Mouse (Mus musculus) B cell, adult 67 days (primary cell): ENCODE results near the gene Trex2. TPM values are rescaled to one million over a fixed set of nuclear protein-coding genes. Genes with fewer than 3 reads are reported as not detected.

Experiments used
- total RNA-seq, 2 experiments: library from RNA; stranded (reverse); gene quantifications; 4 replicates each; pipeline ENCODE4 v1.2.4; 2023

Gene Trex2
- total RNA-seq: not detected

DNA sequence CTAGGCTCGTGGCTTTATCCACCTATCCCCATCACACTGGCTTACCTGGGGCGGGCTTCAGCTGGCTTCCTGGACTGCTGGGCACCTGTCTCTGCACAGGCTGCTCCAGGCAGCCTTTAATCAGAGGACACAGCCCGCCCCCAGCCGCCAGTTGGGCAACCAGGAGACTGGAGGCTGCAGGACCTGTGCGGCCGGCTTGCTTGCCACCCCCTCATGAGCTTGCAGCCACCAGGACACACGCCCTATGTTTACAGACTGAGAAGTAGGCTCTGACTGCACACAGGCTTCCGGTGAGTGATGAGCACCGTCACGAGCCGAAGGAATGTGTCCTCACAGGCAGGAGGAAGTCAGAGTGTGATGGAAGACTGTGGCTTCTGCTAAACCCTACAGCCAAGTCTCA lies at the start of gene Trex2:
Gene Trex2, minus strand, starts transcription at position 93 of the 400 bp plus-strand sequence.

GRCm38 (mm10) chrX:73483484-73483810 lies 48.3 kb upstream of the Trex2 start, which contains the start of gene Bgn:
Gene Bgn (plus strand): TSS chrX:73483602.

GRCm38 (mm10) chrX:73458877-73459392 lies 23.8 kb upstream of the Trex2 start, which contains the start of gene Haus7:
Gene Haus7 (minus strand): TSS chrX:73459044.

DNA sequence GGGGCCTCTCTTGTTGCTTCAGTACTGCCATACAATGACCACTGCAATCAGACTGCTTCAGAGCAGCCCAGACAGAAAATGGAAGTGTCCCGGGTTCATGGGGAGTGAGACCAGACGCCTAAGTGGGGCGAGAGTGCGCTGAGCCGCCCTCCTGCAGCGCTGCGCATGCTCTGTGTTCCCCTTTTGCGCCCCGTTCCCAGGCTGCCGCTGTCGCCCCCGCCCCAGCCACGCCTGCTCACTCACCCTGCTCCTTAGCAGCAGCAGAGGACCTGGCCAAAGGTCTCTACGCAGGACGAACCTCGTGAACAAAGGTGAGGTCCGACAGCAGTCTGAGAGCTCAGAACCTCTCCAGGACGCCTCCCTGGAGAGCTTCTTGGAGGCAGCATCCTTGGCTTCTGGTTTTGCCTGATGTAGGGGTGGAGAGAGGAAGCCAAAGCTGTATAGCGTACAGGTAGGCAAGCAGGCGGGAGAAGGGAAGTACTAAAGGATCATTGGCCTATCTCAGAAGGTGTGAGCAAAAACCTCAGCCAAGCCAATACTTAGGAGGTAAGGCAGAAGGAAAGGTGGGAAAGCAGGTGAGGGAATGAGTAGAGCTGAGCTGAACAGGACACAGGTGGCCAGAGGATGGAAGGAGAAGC lies 24.1 kb downstream of the Trex2 start, which contains the start of gene Zfp92:
Gene Zfp92, plus strand, starts transcription at position 217 of the 638 bp plus-strand sequence.

GRCm38 (mm10) chrX:73398636-73399035 lies 36.5 kb downstream of the Trex2 start, which contains the start of gene Gm18336:
Gene Gm18336 (minus strand): TSS chrX:73398736.

Other genes with a start within 250 kb of the Trex2 start
- gene Xlr3b, start 243.1 kb downstream of the Trex2 start, total RNA-seq: 10 to 100 TPM in 1 of 2 experiments, 1 to 10 TPM in 1; 5.9 to 24.8 TPM
- 10 to 100 TPM; 21.7 to 36.8 TPM for gene Xlr4b, start 221.0 kb downstream of the Trex2 start, total RNA-seq
- 10 to 100 TPM; 11.0 to 12.9 TPM for gene F8a, start 207.1 kb downstream of the Trex2 start, total RNA-seq
- 10 to 100 TPM in 1 of 2 experiments, 1 to 10 TPM in 1; 3.9 to 15.2 TPM for gene Xlr4c, start 192.2 kb downstream of the Trex2 start, total RNA-seq
- gene Xlr3c, start 170.0 kb downstream of the Trex2 start, total RNA-seq: not detected
- gene Xlr5a, start 142.4 kb downstream of the Trex2 start, total RNA-seq: not detected
- not detected for gene Xlr5c, start 142.4 kb downstream of the Trex2 start, total RNA-seq
- not detected for gene Gm45015, start 98.5 kb downstream of the Trex2 start, total RNA-seq
- gene Zfp275, start 92.7 kb downstream of the Trex2 start, total RNA-seq: 10 to 100 TPM; 33.6 to 35.4 TPM
- gene Gm18336, start 36.6 kb downstream of the Trex2 start, total RNA-seq: not detected
- not detected for gene Zfp92, start 24.2 kb downstream of the Trex2 start, total RNA-seq
- gene Haus7, start 23.7 kb upstream of the Trex2 start, total RNA-seq: 10 to 100 TPM; 20.0 to 20.1 TPM
- not detected for gene Bgn, start 48.3 kb upstream of the Trex2 start, total RNA-seq
- not detected for gene Atp2b3, start 67.7 kb upstream of the Trex2 start, total RNA-seq
- gene Dusp9, start 204.1 kb upstream of the Trex2 start, total RNA-seq: not detected
- under 1 TPM in 1 of 2 experiments, not detected in 1; 0.71 TPM for gene Pnck, start 224.8 kb upstream of the Trex2 start, total RNA-seq
- not detected for gene Slc6a8, start 237.8 kb upstream of the Trex2 start, total RNA-seq